Mouse (Mus musculus) MEL (cell line): ENCODE results near the gene Ccdc180. TPM values are rescaled to one million over a fixed set of nuclear protein-coding genes. Genes with fewer than 3 reads are reported as not detected.
A peak's percentile ranks its signal among the peaks of the same experiment; 100 is the strongest.

ENCODE experiments used
- DNase-seq: peaks from one replicate; pipeline ENCODE4 v3.0.0; 2011; ENCODE audit warnings: low read depth, low spot score
- H3K27ac ChIP-seq: 2 replicates; pipeline ENCODE4 v1.5.1; 2012; ENCODE audit warnings: low read depth, mild to moderate bottlenecking, control low read depth, low read length, moderate library complexity; ENCODE audit not compliant: control insufficient read depth
- H3K27me3 ChIP-seq, 2 experiments: fragments of 150-350 bp in 1 of 2; sonication (generic) in 1 of 2; 2 replicates each; pipeline ENCODE4 v1.6.1; 2012; ENCODE audit warnings: low read length in 2 of 2, mild to moderate bottlenecking in 2 of 2, improper control_type of control experiment in 1 of 2, moderate library complexity in 1 of 2; ENCODE audit not compliant: insufficient read depth in 2 of 2, control insufficient read depth in 1 of 2
- H3K36me3 ChIP-seq, 2 experiments: 2 replicates each; pipeline ENCODE4 v1.6.1; 2012 to 2014; ENCODE audit warnings: low read length in 2 of 2, improper control_type of control experiment in 1 of 2, inconsistent platforms in 1 of 2, mild to moderate bottlenecking in 1 of 2; ENCODE audit not compliant: insufficient read depth in 2 of 2, control insufficient read depth in 1 of 2
- H3K4me1 ChIP-seq, 2 experiments: fragments of 150-350 bp in 1 of 2; sonication (generic) in 1 of 2; 2 replicates each; pipeline ENCODE4 v1.6.1; 2012; ENCODE audit warnings: low read length in 2 of 2, improper control_type of control experiment in 1 of 2, mild to moderate bottlenecking in 1 of 2; ENCODE audit not compliant: insufficient read depth in 2 of 2, control insufficient read depth in 1 of 2
- H3K4me3 ChIP-seq, 2 experiments: fragments of 150-350 bp in 1 of 2; sonication (generic) in 1 of 2; 2 replicates each; pipeline ENCODE4 v1.5.1; 2012; ENCODE audit warnings: low read depth in 2 of 2, low read length in 2 of 2, mild to moderate bottlenecking in 2 of 2, moderate library complexity in 2 of 2, control low read depth in 1 of 2, improper control_type of control experiment in 1 of 2; ENCODE audit not compliant: control insufficient read depth in 1 of 2, insufficient read depth in 1 of 2
- H3K79me2 ChIP-seq: 2 replicates; pipeline ENCODE4 v1.6.1; 2012; ENCODE audit warnings: mild to moderate bottlenecking, low read length, moderate library complexity; ENCODE audit not compliant: control insufficient read depth, poor library complexity, insufficient read depth
- H3K9ac ChIP-seq: 2 replicates; pipeline ENCODE4 v1.6.1; 2012; ENCODE audit warnings: low read depth, mild to moderate bottlenecking, control low read depth, low read length, moderate library complexity; ENCODE audit not compliant: control insufficient read depth, poor library complexity, severe bottlenecking
- H3K9me3 ChIP-seq: fragments of 150-350 bp; sonication (generic); replicated peaks from 2 replicates; pipeline ENCODE4 v1.6.1; 2012; ENCODE audit warnings: mild to moderate bottlenecking, low read length, improper control_type of control experiment, moderate library complexity; ENCODE audit not compliant: insufficient read depth
- BHLHE40 ChIP-seq: IDR thresholded peaks from 2 replicates; pipeline ENCODE4 v1.6.1; 2012; ENCODE audit warnings: low read depth, mild to moderate bottlenecking, inconsistent platforms, low read length, improper control_type of control experiment, borderline replicate concordance
- CTCF ChIP-seq, 3 experiments: IDR thresholded peaks in 2 of 3; conservative IDR thresholded peaks in 1 of 3; 2 replicates each; pipeline ENCODE4 v1.5.1; 2011 to 2012; ENCODE audit warnings: low read length in 3 of 3, low read depth in 2 of 3, mild to moderate bottlenecking in 2 of 3, improper control_type of control experiment in 1 of 3, inconsistent platforms in 1 of 3, mixed read lengths in 1 of 3, moderate library complexity in 1 of 3; ENCODE audit not compliant: control insufficient read depth in 1 of 3, insufficient read depth in 1 of 3, poor library complexity in 1 of 3, severe bottlenecking in 1 of 3
- E2F4 ChIP-seq: IDR thresholded peaks from 2 replicates; pipeline ENCODE4 v1.6.1; 2011; ENCODE audit warnings: low read depth, low read length, improper control_type of control experiment, borderline replicate concordance
- ELF1 ChIP-seq: IDR thresholded peaks from 2 replicates; pipeline ENCODE4 v1.6.1; 2014; ENCODE audit warnings: low read depth, mild to moderate bottlenecking, inconsistent platforms, low read length, improper control_type of control experiment, moderate library complexity
- EP300 ChIP-seq, 2 experiments: IDR thresholded peaks; 2 replicates each; pipeline ENCODE4 v1.6.1; 2011; ENCODE audit warnings: improper control_type of control experiment in 2 of 2, low read length in 2 of 2, low read depth in 1 of 2, mild to moderate bottlenecking in 1 of 2
- ETS1 ChIP-seq: IDR thresholded peaks from 2 replicates; pipeline ENCODE4 v1.6.1; 2012; ENCODE audit warnings: low read depth, mild to moderate bottlenecking, inconsistent platforms, low read length, improper control_type of control experiment, moderate library complexity
- GABPA ChIP-seq: IDR thresholded peaks from 2 replicates; pipeline ENCODE4 v1.6.1; 2012; ENCODE audit warnings: low read depth, mild to moderate bottlenecking, inconsistent platforms, low read length, improper control_type of control experiment, moderate library complexity
- GATA1 ChIP-seq: IDR thresholded peaks from 2 replicates; pipeline ENCODE4 v1.6.1; 2011; ENCODE audit warnings: low read depth, low read length, improper control_type of control experiment
- HCFC1 ChIP-seq: IDR thresholded peaks from 2 replicates; pipeline ENCODE4 v1.6.1; 2012; ENCODE audit warnings: low read depth, mild to moderate bottlenecking, inconsistent platforms, low read length, improper control_type of control experiment, moderate library complexity
- JUND ChIP-seq: IDR thresholded peaks from 2 replicates; pipeline ENCODE4 v1.6.1; 2011; ENCODE audit warnings: low read depth, mild to moderate bottlenecking, improper control_type of control experiment, low read length
- MAX ChIP-seq: IDR thresholded peaks from 2 replicates; pipeline ENCODE4 v1.6.1; 2011; ENCODE audit warnings: low read length, improper control_type of control experiment
- MAZ ChIP-seq: IDR thresholded peaks from 2 replicates; pipeline ENCODE4 v1.6.1; 2012; ENCODE audit warnings: low read depth, mild to moderate bottlenecking, inconsistent platforms, low read length, improper control_type of control experiment
- MEF2A ChIP-seq: IDR thresholded peaks from 2 replicates; pipeline ENCODE4 v1.6.1; 2014; ENCODE audit warnings: low read depth, mild to moderate bottlenecking, inconsistent platforms, low read length, improper control_type of control experiment; ENCODE audit not compliant: poor library complexity, insufficient replicate concordance, severe bottlenecking; ENCODE audit errors: extremely low read depth
- MXI1 ChIP-seq: IDR thresholded peaks from 2 replicates; pipeline ENCODE4 v1.6.1; 2011; ENCODE audit warnings: mild to moderate bottlenecking, low read depth, low read length, improper control_type of control experiment
- MYB ChIP-seq: IDR thresholded peaks from 2 replicates; pipeline ENCODE4 v1.6.1; 2011; ENCODE audit warnings: mild to moderate bottlenecking, low read depth, low read length, improper control_type of control experiment
- MYC ChIP-seq: IDR thresholded peaks from 2 replicates; pipeline ENCODE4 v1.6.1; 2011; ENCODE audit warnings: low read depth, mild to moderate bottlenecking, low read length, improper control_type of control experiment, moderate library complexity
- NRF1 ChIP-seq: IDR thresholded peaks from 2 replicates; pipeline ENCODE4 v1.6.1; 2014; ENCODE audit warnings: low read depth, mild to moderate bottlenecking, inconsistent platforms, low read length, improper control_type of control experiment, moderate library complexity; ENCODE audit not compliant: poor library complexity, insufficient read depth, severe bottlenecking
- POLR2AphosphoS2 ChIP-seq: IDR thresholded peaks from 2 replicates; pipeline ENCODE4 v1.6.1; 2011; ENCODE audit warnings: low read length, improper control_type of control experiment
- SMC3 ChIP-seq: IDR thresholded peaks from 2 replicates; pipeline ENCODE4 v1.6.1; 2011; ENCODE audit warnings: low read depth, low read length, improper control_type of control experiment
- TAL1 ChIP-seq: IDR thresholded peaks from 2 replicates; pipeline ENCODE4 v1.6.1; 2012; ENCODE audit warnings: mild to moderate bottlenecking, inconsistent platforms, low read length, moderate library complexity, mixed read lengths
- TCF12 ChIP-seq: IDR thresholded peaks from 2 replicates; pipeline ENCODE4 v1.6.1; 2014; ENCODE audit warnings: low read depth, mild to moderate bottlenecking, inconsistent platforms, low read length, improper control_type of control experiment, moderate library complexity
- USF2 ChIP-seq, 2 experiments: IDR thresholded peaks; 2 replicates each; pipeline ENCODE4 v1.6.1; 2011 to 2012; ENCODE audit warnings: improper control_type of control experiment in 2 of 2, low read length in 2 of 2, borderline replicate concordance in 1 of 2, inconsistent platforms in 1 of 2, low read depth in 1 of 2, mild to moderate bottlenecking in 1 of 2; ENCODE audit not compliant: insufficient read depth in 1 of 2
- ZC3H11A ChIP-seq: IDR thresholded peaks from 2 replicates; pipeline ENCODE4 v1.6.1; 2012; ENCODE audit warnings: low read depth, mild to moderate bottlenecking, inconsistent platforms, low read length, improper control_type of control experiment
- ZKSCAN1 ChIP-seq: IDR thresholded peaks from 2 replicates; pipeline ENCODE4 v1.6.1; 2012; ENCODE audit warnings: low read depth, mild to moderate bottlenecking, inconsistent platforms, low read length, improper control_type of control experiment, moderate library complexity
- ZMIZ1 ChIP-seq: IDR thresholded peaks from 2 replicates; pipeline ENCODE4 v1.6.1; 2012; ENCODE audit warnings: low read depth, mild to moderate bottlenecking, inconsistent platforms, low read length, improper control_type of control experiment, moderate library complexity
- ZNF384 ChIP-seq: IDR thresholded peaks from 2 replicates; pipeline ENCODE4 v1.6.1; 2012; ENCODE audit warnings: low read depth, mild to moderate bottlenecking, inconsistent platforms, low read length, improper control_type of control experiment
- polyA plus RNA-seq, 2 experiments: library from polyadenylated mRNA; stranded (reverse) in 1 of 2; unstranded in 1 of 2; fragments of >175 nt in 1 of 2; fragments of >200 nt in 1 of 2; gene quantifications; 2 replicates each; pipeline versions ENCODE4 v1.2.1 to v1.2.4; 2012; ENCODE audit warnings: low replicate concordance in 2 of 2, low read depth in 1 of 2; ENCODE audit not compliant: insufficient read length in 2 of 2, insufficient read depth in 1 of 2, missing spikeins in 1 of 2
- total RNA-seq: library from RNA; depleted of rRNA; stranded (reverse); fragments of 300-350 nt; gene quantifications from 2 replicates; pipeline ENCODE4 v1.2.3, GENCODE M21; 2012

The Ccdc180 gene
- total and polyA plus RNA-seq, 3 experiments, result 0.08 to 0.31 TPM; not detected in 1

DNA sequence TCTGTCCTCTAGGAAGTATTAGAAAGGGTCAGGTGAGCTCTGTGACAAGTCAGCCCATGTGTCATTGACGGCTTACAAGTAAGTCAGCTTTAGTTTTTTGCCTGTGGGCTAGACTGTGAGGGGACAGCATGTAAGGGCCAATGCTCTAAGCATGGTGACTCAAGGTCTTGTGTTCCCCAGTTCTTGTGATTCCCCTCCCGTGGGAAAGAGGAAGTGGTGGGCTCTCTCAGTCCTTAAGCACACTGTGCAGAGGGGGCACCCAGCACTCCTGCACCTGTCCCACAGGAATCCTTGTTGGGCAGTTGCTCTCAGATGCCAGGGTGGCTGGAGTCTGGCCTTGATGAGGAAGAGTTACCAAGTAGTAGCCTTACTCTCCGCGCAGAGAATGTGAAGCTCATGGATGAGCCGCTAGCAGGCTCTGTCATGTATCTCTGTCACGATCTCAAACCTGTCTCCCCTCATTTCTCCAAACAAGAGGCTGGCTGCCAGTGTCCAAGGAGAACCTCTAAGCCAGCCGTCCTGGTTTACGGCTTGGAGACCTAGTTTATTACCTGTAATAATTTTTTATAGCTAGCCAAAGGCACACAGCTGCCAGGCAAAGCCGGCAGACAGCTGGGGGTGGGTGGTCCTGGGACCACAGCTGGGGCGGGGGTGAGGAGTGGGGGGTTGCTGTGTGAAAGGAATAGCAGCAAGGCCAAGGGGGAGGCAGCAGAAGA is 41.8 kb upstream of the Ccdc180 start, which contains the start of gene Stra6l:
Gene Stra6l, plus strand, starts transcription at position 556 of the 716 bp plus-strand sequence.
- H3K9me3 ChIP-seq, result no peaks in the 10 kb centered on the region
- peak; percentile 18 for DNase-seq
- TF ChIP-seq GABPA (no peak), MAX (no peak), TAL1 (no peak), POLR2AphosphoS2 (no peak), ETS1 (no peak), JUND (no peak), MYC (no peak), HCFC1 (no peak), MEF2A (no peak), TCF12 (no peak), CTCF (IDR thresholded peaks at IDR 0.05 in 2 of 3, conservative IDR thresholded peaks at IDR 0.05 in 1 of 3; ENCODE audit: control insufficient read depth in 1 of 3, insufficient read depth in 1 of 3, low read depth in 2 of 3, low read length in 3 of 3, poor library complexity in 1 of 3, severe bottlenecking in 1 of 3) (no peak), BHLHE40 (no peak), USF2 (IDR thresholded peaks at IDR 0.05; ENCODE audit: borderline replicate concordance in 1 of 2, insufficient read depth in 1 of 2, low read depth in 1 of 2, low read length in 2 of 2) (no peak), MXI1 (no peak), ZKSCAN1 (no peak), E2F4 (no peak)
- H3K4me3 ChIP-seq, result no peak within 1 kb of the TSS
- no peak within 1 kb of the TSS for H3K27ac ChIP-seq
- H3K36me3 ChIP-seq, result no peaks in the 10 kb centered on the region
- no peaks in the 10 kb centered on the region for H3K79me2 ChIP-seq
- no peaks in the 10 kb centered on the region for H3K4me1 ChIP-seq
- peaks cover 2 to 8% of the 10 kb centered on the region in 2 experiments; a peak in 2 of 4 replicates for H3K27me3 ChIP-seq
- H3K9ac ChIP-seq, result no peak within 1 kb of the TSS

DNA sequence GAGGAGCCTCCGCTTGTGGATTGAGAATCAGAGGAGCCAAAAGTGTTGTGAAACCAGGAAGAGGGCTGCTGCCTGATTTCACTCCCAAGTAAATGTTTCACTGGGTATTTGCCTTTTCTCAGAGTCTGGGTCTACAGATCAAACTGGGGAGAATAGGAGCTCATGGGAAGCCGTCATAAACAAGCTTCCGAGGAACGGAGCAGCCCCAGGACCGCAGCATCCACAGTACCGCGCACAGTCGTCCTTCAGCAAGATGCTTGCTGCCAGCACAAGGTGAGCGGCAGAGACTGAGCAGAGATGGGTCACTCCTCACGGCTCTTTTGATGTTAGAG is 41.3 kb upstream of the Ccdc180 start:
- no peak overlapping the region for H3K9ac ChIP-seq
- no peak for DNase-seq
- H3K9me3 ChIP-seq, result no peaks in the 10 kb centered on the region
- TF ChIP-seq ZMIZ1 (no peak), ZNF384 (no peak), MYC (no peak), NRF1 (no peak), GABPA (no peak), ZC3H11A (no peak), GATA1 (no peak), ELF1 (no peak), SMC3 (no peak), JUND (no peak), BHLHE40 (no peak), MYB (no peak), EP300 (IDR thresholded peaks at IDR 0.05; ENCODE audit: low read depth in 1 of 2, low read length in 2 of 2) (no peak), HCFC1 (no peak), E2F4 (no peak), MAZ (no peak), MAX (no peak), TAL1 (no peak)
- TF ChIP-seq, all 39 proteins: peak for 0
- Histone ChIP-seq H3K4me3 (no peak overlapping the region), H3K4me1 (no peaks in the 10 kb centered on the region), H3K79me2 (no peaks in the 10 kb centered on the region), H3K27ac (no peak overlapping the region), H3K36me3 (no peaks in the 10 kb centered on the region), H3K27me3 (peaks cover 2 to 9% of the 10 kb centered on the region in 2 experiments; a peak in 2 of 4 replicates)
